Mouse (Mus musculus): Measurements from ENCODE around the gene Gm49601. TPM values are rescaled to one million over a fixed set of nuclear protein-coding genes. Genes with fewer than 3 reads are reported as not detected.

Gm49601 gene
- polyA plus RNA-seq, 2 experiments, result 2.7 to 42.9 TPM

- H3K4me2 ChIP-seq (replicated peaks; ENCODE audit: low read depth, low read length, severe bottlenecking), result peak overlapping the region; percentile 92
- whole genome bisulfite sequencing, result 14% methylated on average over 26 of the region's 26 CpGs
- DNase-seq (ENCODE audit: low spot score) (no peak), ATAC-seq (ENCODE audit: low FRiP score, low read depth) (0 out of 2 replicates have a peak, but pooled peaks have one; percentile 0)
- peak overlapping the region; percentile 59 for H3K9ac ChIP-seq (ENCODE audit: low read depth, low read length, severe bottlenecking)
- H3K9me3 ChIP-seq (ENCODE audit: control insufficient read depth, low read length), result no peaks in the 10 kb centered on the region
- H3K27me3 ChIP-seq (ENCODE audit: control insufficient read depth, insufficient read depth, low read length), result peaks cover 52% of the 10 kb centered on the region
- peak overlapping the region; percentile 52 for H3K4me3 ChIP-seq (replicated peaks; ENCODE audit: low read length)
- H3K4me1 ChIP-seq (ENCODE audit: control insufficient read depth, insufficient read depth, low read length), result peaks cover 39% of the 10 kb centered on the region
- TF ChIP-seq POLR2A (IDR thresholded peaks at IDR 0.05; ENCODE audit: borderline replicate concordance, extremely low read depth, insufficient read depth, insufficient read length), result no peak
- no peak overlapping the region for H3K27ac ChIP-seq (replicated peaks; ENCODE audit: low read depth, low read length)
- peaks cover 38% of the 10 kb centered on the region for H3K36me3 ChIP-seq (ENCODE audit: control insufficient read depth, insufficient read depth, low read length)
Observed at GRCm38 (mm10) chr16:18625791-18626311, 376 bp downstream of the Gm49601 start.

GRCm38 (mm10) chr16:18625097-18625496 lies 1.1 kb downstream of the Gm49601 start:
- H3K36me3 ChIP-seq (ENCODE audit: control insufficient read depth, insufficient read depth, low read length), result peaks cover 38% of the 10 kb centered on the region
- WGBS, result 54% methylated on average over 14 of the region's 14 CpGs
- no peak for TF ChIP-seq POLR2A (IDR thresholded peaks at IDR 0.05; ENCODE audit: borderline replicate concordance, extremely low read depth, insufficient read depth, insufficient read length)
- no peak overlapping the region for H3K4me3 ChIP-seq (replicated peaks; ENCODE audit: low read length)
- H3K4me1 ChIP-seq (ENCODE audit: control insufficient read depth, insufficient read depth, low read length), result peaks cover 40% of the 10 kb centered on the region
- H3K4me2 ChIP-seq (replicated peaks; ENCODE audit: low read depth, low read length, severe bottlenecking), result no peak overlapping the region
- no peaks in the 10 kb centered on the region for H3K9me3 ChIP-seq (ENCODE audit: control insufficient read depth, low read length)
- H3K9ac ChIP-seq (ENCODE audit: low read depth, low read length, severe bottlenecking), result no peak overlapping the region
- no peak overlapping the region for H3K27ac ChIP-seq (replicated peaks; ENCODE audit: low read depth, low read length)
- no peak for DNase-seq (ENCODE audit: low spot score)
- no peak for ATAC-seq (ENCODE audit: low FRiP score, low read depth)
- H3K27me3 ChIP-seq (ENCODE audit: control insufficient read depth, insufficient read depth, low read length), result peaks cover 59% of the 10 kb centered on the region

- Histone ChIP-seq H3K4me3 (replicated peaks; ENCODE audit: low read length) (no peak overlapping the region), H3K27me3 (ENCODE audit: control insufficient read depth, insufficient read depth, low read length) (peaks cover 64% of the 10 kb centered on the region), H3K9me3 (ENCODE audit: control insufficient read depth, low read length) (no peaks in the 10 kb centered on the region), H3K4me2 (replicated peaks; ENCODE audit: low read depth, low read length, severe bottlenecking) (no peak overlapping the region), H3K36me3 (ENCODE audit: control insufficient read depth, insufficient read depth, low read length) (peaks cover 38% of the 10 kb centered on the region), H3K4me1 (ENCODE audit: control insufficient read depth, insufficient read depth, low read length) (peaks cover 39% of the 10 kb centered on the region), H3K27ac (replicated peaks; ENCODE audit: low read depth, low read length) (no peak overlapping the region), H3K9ac (ENCODE audit: low read depth, low read length, severe bottlenecking) (no peak overlapping the region)
- no peak for TF ChIP-seq POLR2A (IDR thresholded peaks at IDR 0.05; ENCODE audit: borderline replicate concordance, extremely low read depth, insufficient read depth, insufficient read length)
- no peak for ATAC-seq (ENCODE audit: low FRiP score, low read depth)
- 41% methylated on average over 15 of the region's 15 CpGs for WGBS
- DNase-seq (ENCODE audit: low spot score), result no peak
Observed at GRCm38 (mm10) chr16:18624641-18625040, 1.6 kb downstream of the Gm49601 start.

GRCm38 (mm10) chr16:18623751-18624540 lies 2.3 kb downstream of the Gm49601 start:
- Histone ChIP-seq H3K4me3 (replicated peaks; ENCODE audit: low read length) (no peak overlapping the region), H3K9me3 (ENCODE audit: control insufficient read depth, low read length) (no peaks in the 10 kb centered on the region), H3K4me2 (replicated peaks; ENCODE audit: low read depth, low read length, severe bottlenecking) (no peak overlapping the region), H3K27ac (replicated peaks; ENCODE audit: low read depth, low read length) (no peak overlapping the region), H3K4me1 (ENCODE audit: control insufficient read depth, insufficient read depth, low read length) (peaks cover 38% of the 10 kb centered on the region), H3K27me3 (ENCODE audit: control insufficient read depth, insufficient read depth, low read length) (peaks cover 71% of the 10 kb centered on the region), H3K36me3 (ENCODE audit: control insufficient read depth, insufficient read depth, low read length) (peaks cover 38% of the 10 kb centered on the region), H3K9ac (ENCODE audit: low read depth, low read length, severe bottlenecking) (no peak overlapping the region)
- ATAC-seq (ENCODE audit: low FRiP score, low read depth) (no peak), DNase-seq (ENCODE audit: low spot score) (no peak)
- 49% methylated on average over 15 of the region's 15 CpGs for WGBS
- TF ChIP-seq POLR2A (IDR thresholded peaks at IDR 0.05; ENCODE audit: borderline replicate concordance, extremely low read depth, insufficient read depth, insufficient read length), result no peak

- no peak for TF ChIP-seq POLR2A (IDR thresholded peaks at IDR 0.05; ENCODE audit: borderline replicate concordance, extremely low read depth, insufficient read depth, insufficient read length)
- H3K9me3 ChIP-seq (ENCODE audit: control insufficient read depth, low read length), result no peaks in the 10 kb centered on the region
- H3K36me3 ChIP-seq (ENCODE audit: control insufficient read depth, insufficient read depth, low read length), result peaks cover 38% of the 10 kb centered on the region
- no peak for ATAC-seq (ENCODE audit: low FRiP score, low read depth)
- H3K4me2 ChIP-seq (replicated peaks; ENCODE audit: low read depth, low read length, severe bottlenecking), result no peak overlapping the region
- H3K4me1 ChIP-seq (ENCODE audit: control insufficient read depth, insufficient read depth, low read length), result peaks cover 30% of the 10 kb centered on the region
- DNase-seq (ENCODE audit: low spot score), result no peak
- H3K27ac ChIP-seq (replicated peaks; ENCODE audit: low read depth, low read length), result no peak overlapping the region
- peaks cover 79% of the 10 kb centered on the region for H3K27me3 ChIP-seq (ENCODE audit: control insufficient read depth, insufficient read depth, low read length)
- 47% methylated on average over 28 of the region's 29 CpGs for WGBS
- no peak overlapping the region for H3K9ac ChIP-seq (ENCODE audit: low read depth, low read length, severe bottlenecking)
- no peak overlapping the region for H3K4me3 ChIP-seq (replicated peaks; ENCODE audit: low read length)
Observed at GRCm38 (mm10) chr16:18622916-18623750, 3.1 kb downstream of the Gm49601 start.
